Mouse (Mus musculus) thymus, adult 2 months (tissue): ENCODE measurements at regions not wholly inside any gene's neighbourhood (a gene's known extent, or its start where the extent isn't known, plus 50 kb on each side); places are given as distances from the start of the nearest gene placed in this dataset.

Source experiments
- DNase-seq: peaks from one replicate; pipeline ENCODE4 v3.0.0; 2021
- H3K27ac ChIP-seq: fragments of 200-500 bp; 2 replicates; pipeline ENCODE4 v1.5.1; 2012; ENCODE audit warnings: low read length, control low read depth; ENCODE audit not compliant: control insufficient read depth, insufficient read depth
- H3K27me3 ChIP-seq: fragments of 200-500 bp; 2 replicates; pipeline ENCODE4 v1.6.1; 2012; ENCODE audit warnings: mild to moderate bottlenecking, low read length, moderate library complexity, mixed read lengths; ENCODE audit not compliant: control insufficient read depth, insufficient read depth
- H3K36me3 ChIP-seq: fragments of 200-500 bp; 2 replicates; pipeline ENCODE4 v1.6.1; 2012; ENCODE audit warnings: mild to moderate bottlenecking, low read length, moderate library complexity; ENCODE audit not compliant: control insufficient read depth, insufficient read depth
- H3K4me1 ChIP-seq: fragments of 200-500 bp; replicated peaks from 2 replicates; pipeline ENCODE4 v1.6.1; 2012; ENCODE audit warnings: low read length; ENCODE audit not compliant: control insufficient read depth, insufficient read depth
- H3K4me3 ChIP-seq: fragments of 200-500 bp; 2 replicates; pipeline ENCODE4 v1.5.1; 2012; ENCODE audit warnings: mild to moderate bottlenecking, low read length, control low read depth, moderate library complexity; ENCODE audit not compliant: control insufficient read depth, insufficient read depth
- CTCF ChIP-seq: fragments of 200-500 bp; IDR thresholded peaks from 2 replicates; pipeline ENCODE4 v1.5.1; 2012; ENCODE audit warnings: mild to moderate bottlenecking, control low read depth, low read length, moderate library complexity, borderline replicate concordance; ENCODE audit not compliant: control insufficient read depth, poor library complexity, insufficient read depth; ENCODE audit errors: extremely low read depth
- POLR2A ChIP-seq: fragments of 200-500 bp; IDR thresholded peaks from 2 replicates; pipeline ENCODE4 v1.6.1; 2012; ENCODE audit warnings: mild to moderate bottlenecking, low read length, control low read depth, moderate library complexity; ENCODE audit not compliant: control insufficient read depth, poor library complexity, insufficient read depth; ENCODE audit errors: extremely low read depth
- WGBS: fragments of 180-500 bp; shearing (Covaris S2); methylation state at CpG from one replicate; pipeline ENCODE4 v1.1.7; 2018; 5-methylcytosine and 5-hydroxymethylcytosine counted together

- H3K36me3 ChIP-seq, result no peaks in the 10 kb centered on the region
- DNase-seq, result no peak
- H3K4me1 ChIP-seq, result no peaks in the 10 kb centered on the region
- 68% methylated on average over 10 of the region's 10 CpGs for WGBS
- H3K4me3 ChIP-seq, result no peak overlapping the region
- no peaks in the 10 kb centered on the region for H3K27me3 ChIP-seq
- no peak overlapping the region for H3K27ac ChIP-seq
- TF ChIP-seq POLR2A (no peak), CTCF (no peak)
Measured at GRCm38 (mm10) chr4:45713837-45714508, 84.8 kb upstream of the Aldh1b1 start.

- Histone ChIP-seq H3K27me3 (no peaks in the 10 kb centered on the region), H3K27ac (no peak overlapping the region), H3K4me3 (no peak overlapping the region), H3K36me3 (no peaks in the 10 kb centered on the region), H3K4me1 (no peaks in the 10 kb centered on the region)
- DNase-seq, result no peak
- WGBS, result 84% methylated on average over 8 of the region's 8 CpGs
- TF ChIP-seq POLR2A (no peak), CTCF (no peak)
Measured at GRCm38 (mm10) chr4:45713046-45713706, 85.6 kb upstream of the Aldh1b1 start.

DNA sequence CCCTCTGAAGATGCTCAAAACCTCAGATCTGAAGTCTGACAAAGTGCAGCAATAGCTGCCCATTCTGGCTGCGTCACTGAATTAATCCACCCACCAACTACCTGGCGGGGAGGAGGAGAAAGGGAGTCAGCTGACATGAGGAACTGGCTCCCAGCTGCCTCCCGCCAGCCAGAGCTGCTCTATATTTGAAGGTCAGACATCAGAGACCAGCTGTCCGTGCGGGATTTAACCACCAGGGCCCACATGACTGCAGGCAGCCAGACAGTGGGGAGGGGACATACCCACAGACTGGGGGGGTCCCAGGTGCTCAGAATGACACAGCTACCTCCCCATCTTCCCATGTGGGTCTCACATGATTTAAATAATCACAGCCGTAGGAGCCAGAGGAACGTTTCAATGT lies 94.8 kb upstream of the Aldh1b1 start:
- H3K4me3 ChIP-seq, result no peak overlapping the region
- no peaks in the 10 kb centered on the region for H3K36me3 ChIP-seq
- no peaks in the 10 kb centered on the region for H3K4me1 ChIP-seq
- no peak for DNase-seq
- 8% methylated on average over 7 of the region's 7 CpGs for WGBS
- H3K27me3 ChIP-seq, result no peaks in the 10 kb centered on the region
- TF ChIP-seq POLR2A (no peak), CTCF (no peak)
- no peak overlapping the region for H3K27ac ChIP-seq

GRCm38 (mm10) chr4:45699601-45700000 lies 99.2 kb upstream of the Aldh1b1 start:
- Histone ChIP-seq H3K27ac (no peak overlapping the region), H3K4me1 (no peaks in the 10 kb centered on the region), H3K4me3 (no peak overlapping the region), H3K27me3 (no peaks in the 10 kb centered on the region), H3K36me3 (no peaks in the 10 kb centered on the region)
- DNase-seq, result no peak
- 83% methylated on average over 3 of the region's 3 CpGs for WGBS
- TF ChIP-seq CTCF (no peak), POLR2A (no peak)

DNA sequence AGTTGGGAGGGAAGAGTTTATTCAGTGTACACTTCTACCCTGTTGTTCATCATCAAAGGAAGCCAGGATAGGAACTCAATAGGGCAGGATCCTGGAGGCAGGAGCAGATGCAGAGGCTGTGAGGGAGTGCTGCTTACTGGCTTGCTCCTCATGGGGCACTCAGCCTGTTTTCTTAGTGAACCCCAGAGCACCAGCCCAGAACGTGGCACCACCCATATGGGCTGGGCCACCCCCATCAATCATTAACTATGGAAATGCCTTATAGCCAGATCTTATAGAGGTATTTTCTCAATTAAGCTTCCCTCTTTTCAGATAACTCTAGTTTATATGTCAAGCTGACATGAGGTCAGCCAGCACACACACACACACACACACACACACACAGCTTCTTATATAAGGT lies 103.6 kb upstream of the Aldh1b1 start:
- 86% methylated on average over 1 of the region's 1 CpGs for WGBS
- no peaks in the 10 kb centered on the region for H3K27me3 ChIP-seq
- H3K4me1 ChIP-seq, result no peaks in the 10 kb centered on the region
- TF ChIP-seq CTCF (no peak), POLR2A (no peak)
- H3K27ac ChIP-seq, result no peak overlapping the region
- no peaks in the 10 kb centered on the region for H3K36me3 ChIP-seq
- H3K4me3 ChIP-seq, result no peak overlapping the region
- DNase-seq, result no peak

DNA sequence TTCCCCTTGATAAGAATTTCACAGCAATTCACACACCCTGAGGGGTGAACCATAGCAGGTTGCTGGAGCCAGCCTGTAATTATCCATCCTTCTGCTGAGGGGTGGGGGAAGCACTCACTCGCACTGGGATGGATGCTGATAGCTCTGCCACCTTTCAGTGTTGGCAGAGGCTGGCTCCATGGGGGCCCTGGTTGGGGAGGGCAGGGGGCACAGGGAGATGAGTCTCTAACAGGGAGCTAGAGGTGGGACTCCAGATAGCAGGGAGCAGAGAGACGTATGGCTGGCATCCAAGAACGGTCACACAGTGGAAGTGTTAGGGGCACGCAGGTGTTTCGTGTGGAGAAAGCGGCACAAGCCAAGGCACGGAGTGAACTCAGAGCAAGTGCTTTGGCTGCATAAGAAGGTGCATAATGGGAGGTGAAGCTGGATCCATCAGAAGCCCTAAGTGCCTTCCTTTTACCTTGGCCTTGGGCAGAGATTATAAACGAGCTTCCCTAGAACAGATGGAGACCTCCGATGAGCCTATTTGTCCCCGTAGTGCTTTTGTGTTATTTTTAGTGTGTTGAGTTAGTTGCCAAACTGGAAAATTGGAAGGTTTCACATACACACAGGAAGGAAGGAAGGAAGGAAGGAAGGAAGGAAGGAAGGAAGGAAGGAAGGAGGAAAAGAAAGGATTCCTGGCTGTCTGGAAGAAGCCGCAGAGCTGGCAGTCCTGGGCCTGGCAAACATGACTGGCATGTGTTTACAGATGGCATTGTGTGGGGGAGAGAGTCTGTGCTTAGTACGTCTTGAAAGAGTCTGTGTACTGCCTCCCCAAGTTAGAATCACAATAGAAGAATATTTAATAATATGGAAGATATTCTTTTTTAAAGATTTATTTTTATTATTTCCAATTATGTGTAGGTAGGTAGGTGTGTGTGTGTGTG lies 108.6 kb upstream of the Aldh1b1 start:
- H3K36me3 ChIP-seq, result no peaks in the 10 kb centered on the region
- TF ChIP-seq CTCF, result no peak
- TF ChIP-seq POLR2A, result no peak
- H3K4me3 ChIP-seq, result no peak overlapping the region
- DNase-seq, result no peak
- 87% methylated on average over 12 of the region's 12 CpGs for WGBS
- H3K4me1 ChIP-seq, result no peaks in the 10 kb centered on the region
- H3K27me3 ChIP-seq, result no peaks in the 10 kb centered on the region
- no peak overlapping the region for H3K27ac ChIP-seq
